Mouse (Mus musculus) limb, embryonic 15.5 days (tissue): ENCODE measurements around the gene Osm. TPM values are rescaled to one million over a fixed set of nuclear protein-coding genes. Genes with fewer than 3 reads are reported as not detected.

Experiments
- ATAC-seq: fragments of 200-750 bp; cut with Nextera tagmentation; 2 replicates; pipeline ENCODE4 v1.8.0; 2017; ENCODE audit warnings: low read depth, moderate TSS enrichment; ENCODE audit not compliant: insufficient number of reproducible peaks, low FRiP score, low TSS enrichment
- H3K27ac ChIP-seq: fragments of 300-500 bp; sonication (generic); 2 replicates; pipeline ENCODE4 v1.5.1; 2015; ENCODE audit warnings: moderate library complexity, mild to moderate bottlenecking, inconsistent platforms
- H3K27me3 ChIP-seq: fragments of 300-500 bp; sonication (generic); 2 replicates; pipeline ENCODE4 v1.6.1; 2015; ENCODE audit warnings: inconsistent platforms
- H3K36me3 ChIP-seq: fragments of 300-500 bp; sonication (generic); 2 replicates; pipeline ENCODE4 v1.6.1; 2015; ENCODE audit warnings: inconsistent platforms
- H3K4me1 ChIP-seq: fragments of 300-500 bp; sonication (generic); 2 replicates; pipeline ENCODE4 v1.6.1; 2015; ENCODE audit warnings: inconsistent platforms
- H3K4me2 ChIP-seq: fragments of 300-500 bp; sonication (generic); 2 replicates; pipeline ENCODE4 v1.6.1; 2015; ENCODE audit warnings: mild to moderate bottlenecking, inconsistent platforms
- H3K4me3 ChIP-seq: fragments of 300-500 bp; sonication (generic); 2 replicates; pipeline ENCODE4 v1.5.1; 2015; ENCODE audit warnings: mild to moderate bottlenecking, inconsistent platforms
- H3K9ac ChIP-seq: fragments of 300-500 bp; sonication (generic); 2 replicates; pipeline ENCODE4 v1.6.1; 2015; ENCODE audit warnings: inconsistent platforms
- H3K9me3 ChIP-seq: fragments of 300-500 bp; sonication (generic); 2 replicates; pipeline ENCODE4 v1.6.1; 2016; ENCODE audit warnings: inconsistent platforms
- WGBS: fragments of 180-500 bp; shearing (Covaris S2); methylation state at CpG from one replicate; pipeline ENCODE4 v1.1.7; 2015; 5-methylcytosine and 5-hydroxymethylcytosine counted together
- polyA plus RNA-seq: library from polyadenylated mRNA; unstranded; fragments of >200 nt; fragmentation: Nextera tagmentation; extraction: Ambion mirVana; gene quantifications from 2 replicates; pipeline ENCODE4 v1.2.1, GENCODE M21; 2015

The Osm gene
- polyA plus RNA-seq, 1 experiment from 2014 or later: 0.23 TPM

- Histone ChIP-seq H3K9ac (no peak overlapping the region), H3K4me1 (0 out of 2 replicates have a peak, but pooled peaks cover 14% of the 10 kb centered on the region), H3K4me2 (no peak overlapping the region), H3K36me3 (no peaks in the 10 kb centered on the region), H3K27me3 (0 out of 2 replicates have a peak, but pooled peaks cover 2% of the 10 kb centered on the region), H3K4me3 (no peak overlapping the region), H3K27ac (no peak overlapping the region), H3K9me3 (no peaks in the 10 kb centered on the region)
- WGBS: 48% methylated on average over 3 of the region's 3 CpGs
- no peak for ATAC-seq
These were observed 53.1 kb downstream of the Osm start for GRCm38 (mm10) chr11:4289280-4289679.

Other genes with a start within 250 kb of the Osm start
- 0.67 and 1.1 TPM in 2 replicates for gene Sec14l4, start 205.0 kb upstream of the Osm start, polyA plus RNA-seq
- gene Sec14l3, start 171.6 kb upstream of the Osm start, polyA plus RNA-seq: not detected in 2 replicates
- 5.5 and 6.1 TPM in 2 replicates for gene Mtfp1, start 141.0 kb upstream of the Osm start, polyA plus RNA-seq
- gene Sec14l2, start 113.0 kb upstream of the Osm start, polyA plus RNA-seq: 1.9 and 2.0 TPM in 2 replicates
- 30.8 and 35.5 TPM in 2 replicates for gene Rnf215, start 101.2 kb upstream of the Osm start, polyA plus RNA-seq
- 10.9 and 12.3 TPM in 2 replicates for gene Ccdc157, start 76.1 kb upstream of the Osm start, polyA plus RNA-seq
- gene Sf3a1, start 76.1 kb upstream of the Osm start, polyA plus RNA-seq: 44.9 and 45.2 TPM in 2 replicates
- 58.7 and 61.9 TPM in 2 replicates for gene Tbc1d10a, start 49.6 kb upstream of the Osm start, polyA plus RNA-seq
- 15.2 and 20.6 TPM in 2 replicates for gene Castor1, start 18.2 kb upstream of the Osm start, polyA plus RNA-seq
- gene Lif, start 21.1 kb downstream of the Osm start, polyA plus RNA-seq: 0.49 and 0.53 TPM in 2 replicates
- gene Hormad2, start 204.7 kb downstream of the Osm start, polyA plus RNA-seq: 0.22 and 0.31 TPM in 2 replicates